Mouse (Mus musculus): Measurements from ENCODE around the gene 4930438A08Rik. TPM values are rescaled to one million over a fixed set of nuclear protein-coding genes. Genes with fewer than 3 reads are reported as not detected.

Gene 4930438A08Rik
- polyA plus RNA-seq, 1 experiment from 2014 or later, result 0.08 TPM

GRCm38 (mm10) chr11:58307411-58308080 is 32.9 kb downstream of the 4930438A08Rik start:
- ATAC-seq (ENCODE audit: insufficient number of reproducible peaks, insufficient read depth, low FRiP score, low TSS enrichment), result peak; percentile 70
- Histone ChIP-seq H3K27ac (peak overlapping the region; percentile 76), H3K4me2 (replicated peaks) (peak overlapping the region; percentile 90), H3K9me3 (no peaks in the 10 kb centered on the region), H3K4me1 (peaks cover 11% of the 10 kb centered on the region), H3K36me3 (0 out of 2 replicates have a peak, but pooled peaks cover 10% of the 10 kb centered on the region), H3K4me3 (peak overlapping the region; percentile 53), H3K9ac (peak overlapping the region; percentile 61), H3K27me3 (no peaks in the 10 kb centered on the region)
- WGBS, result under 1% methylated on average over 42 of the region's 42 CpGs

- peaks cover 8% of the 10 kb centered on the region for H3K4me1 ChIP-seq
- no peaks in the 10 kb centered on the region for H3K9me3 ChIP-seq
- H3K36me3 ChIP-seq, result 0 out of 2 replicates have a peak, but pooled peaks cover 10% of the 10 kb centered on the region
- no peak overlapping the region for H3K27ac ChIP-seq
- no peak overlapping the region for H3K4me2 ChIP-seq (replicated peaks)
- H3K4me3 ChIP-seq, result no peak overlapping the region
- H3K27me3 ChIP-seq, result no peaks in the 10 kb centered on the region
- no peak overlapping the region for H3K9ac ChIP-seq
- WGBS, result 94% methylated on average over 9 of the region's 9 CpGs
- no peak for ATAC-seq (ENCODE audit: insufficient number of reproducible peaks, insufficient read depth, low FRiP score, low TSS enrichment)
Observed at GRCm38 (mm10) chr11:58308661-58309060, 34.1 kb downstream of the 4930438A08Rik start.

DNA sequence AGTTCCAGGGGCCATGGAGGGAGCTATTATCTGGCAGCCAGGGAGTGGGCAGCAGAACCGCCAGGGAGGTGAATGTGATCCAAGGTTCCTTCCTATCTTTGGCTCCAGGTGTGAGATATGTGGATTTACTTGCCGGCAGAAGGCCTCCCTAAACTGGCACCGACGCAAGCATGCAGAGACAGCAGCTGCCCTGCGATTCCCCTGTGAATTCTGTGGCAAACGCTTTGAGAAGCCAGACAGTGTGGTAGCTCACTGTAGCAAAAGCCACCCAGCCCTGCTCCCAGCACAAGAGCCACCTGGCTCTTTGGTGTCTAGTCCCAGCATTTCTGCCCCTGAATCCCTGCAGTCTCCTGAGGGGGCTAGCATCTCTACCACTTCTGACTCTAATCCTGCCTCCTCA is 39.5 kb downstream of the 4930438A08Rik start:
- H3K9me3 ChIP-seq, result no peaks in the 10 kb centered on the region
- no peak overlapping the region for H3K4me2 ChIP-seq (replicated peaks)
- no peak for ATAC-seq (ENCODE audit: insufficient number of reproducible peaks, insufficient read depth, low FRiP score, low TSS enrichment)
- H3K36me3 ChIP-seq, result peaks cover 45% of the 10 kb centered on the region
- H3K27ac ChIP-seq, result no peak overlapping the region
- WGBS, result 90% methylated on average over 6 of the region's 6 CpGs
- H3K9ac ChIP-seq, result no peak overlapping the region
- no peaks in the 10 kb centered on the region for H3K27me3 ChIP-seq
- H3K4me1 ChIP-seq, result no peaks in the 10 kb centered on the region
- no peak overlapping the region for H3K4me3 ChIP-seq

- Histone ChIP-seq H3K9me3 (no peaks in the 10 kb centered on the region), H3K4me3 (no peak overlapping the region), H3K9ac (no peak overlapping the region), H3K4me2 (replicated peaks) (no peak overlapping the region), H3K27ac (no peak overlapping the region), H3K36me3 (peaks cover 51% of the 10 kb centered on the region), H3K4me1 (no peaks in the 10 kb centered on the region), H3K27me3 (no peaks in the 10 kb centered on the region)
- 91% methylated on average over 5 of the region's 5 CpGs for WGBS
- ATAC-seq (ENCODE audit: insufficient number of reproducible peaks, insufficient read depth, low FRiP score, low TSS enrichment), result no peak
Observed at GRCm38 (mm10) chr11:58315536-58316168, 41.1 kb downstream of the 4930438A08Rik start.

DNA sequence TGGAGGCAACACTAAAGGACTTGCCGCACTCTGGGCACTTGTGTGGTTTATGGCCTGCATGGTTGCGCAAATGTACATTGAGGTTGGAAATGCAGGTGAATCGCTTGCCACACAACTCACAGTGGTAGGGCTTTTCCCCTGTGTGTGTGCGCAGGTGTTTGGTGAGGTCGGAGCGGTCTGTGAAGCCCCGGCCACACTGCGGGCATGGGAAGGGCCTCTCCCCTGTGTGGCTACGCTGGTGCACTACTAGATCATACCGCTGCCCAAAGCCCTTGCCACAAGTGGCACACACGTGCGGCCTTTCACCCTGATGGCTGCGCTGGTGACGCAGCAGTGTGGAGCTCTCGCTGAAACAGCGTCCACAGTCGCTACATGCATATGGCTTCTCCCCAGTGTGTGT is 41.7 kb downstream of the 4930438A08Rik start:
- no peaks in the 10 kb centered on the region for H3K9me3 ChIP-seq
- peaks cover 45% of the 10 kb centered on the region for H3K36me3 ChIP-seq
- no peak for ATAC-seq (ENCODE audit: insufficient number of reproducible peaks, insufficient read depth, low FRiP score, low TSS enrichment)

DNA sequence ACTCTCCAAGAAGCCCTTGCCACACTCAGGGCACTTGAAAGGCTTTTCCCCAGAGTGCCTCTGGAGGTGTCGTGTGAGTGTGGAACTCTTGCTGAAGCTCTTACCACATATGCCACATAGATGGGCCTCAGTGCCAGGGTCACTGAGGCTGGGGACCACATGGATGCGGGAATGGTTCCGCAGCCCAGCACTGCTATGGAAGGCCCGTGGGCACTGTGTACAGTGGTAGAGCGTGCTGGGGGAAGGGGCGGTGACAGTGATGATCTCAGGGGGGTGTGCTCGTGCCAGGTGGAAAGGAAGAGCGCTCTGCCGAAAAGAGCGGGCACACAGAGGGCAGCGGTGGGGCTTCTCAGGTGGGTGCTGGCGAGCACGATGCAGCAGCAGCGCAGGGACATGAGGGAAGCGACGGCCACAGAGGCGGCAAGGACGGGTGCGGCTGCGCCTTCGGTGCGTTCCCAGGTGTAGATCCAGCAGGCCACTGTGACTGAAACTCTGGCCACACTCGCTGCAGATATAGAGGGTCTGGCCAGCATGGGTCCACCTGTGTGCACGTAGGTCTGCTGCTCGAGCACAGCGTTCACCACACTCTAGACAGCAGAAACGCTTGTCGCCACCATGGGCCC is 42.3 kb downstream of the 4930438A08Rik start:
- 67% methylated on average over 28 of the region's 28 CpGs for WGBS
- H3K4me3 ChIP-seq, result no peak overlapping the region
- no peak for ATAC-seq (ENCODE audit: insufficient number of reproducible peaks, insufficient read depth, low FRiP score, low TSS enrichment)
- no peaks in the 10 kb centered on the region for H3K9me3 ChIP-seq
- no peak overlapping the region for H3K9ac ChIP-seq
- H3K27ac ChIP-seq, result no peak overlapping the region
- peaks cover 42% of the 10 kb centered on the region for H3K36me3 ChIP-seq
- H3K4me1 ChIP-seq, result peaks cover 5% of the 10 kb centered on the region
- H3K27me3 ChIP-seq, result no peaks in the 10 kb centered on the region
- H3K4me2 ChIP-seq (replicated peaks), result no peak overlapping the region

More for the DNA sequence above, 41.7 kb downstream of the 4930438A08Rik start:
- Histone ChIP-seq H3K9ac (no peak overlapping the region), H3K4me1 (no peaks in the 10 kb centered on the region), H3K27ac (no peak overlapping the region), H3K27me3 (no peaks in the 10 kb centered on the region), H3K4me2 (replicated peaks) (no peak overlapping the region), H3K4me3 (no peak overlapping the region)
- 82% methylated on average over 17 of the region's 17 CpGs for WGBS

DNA sequence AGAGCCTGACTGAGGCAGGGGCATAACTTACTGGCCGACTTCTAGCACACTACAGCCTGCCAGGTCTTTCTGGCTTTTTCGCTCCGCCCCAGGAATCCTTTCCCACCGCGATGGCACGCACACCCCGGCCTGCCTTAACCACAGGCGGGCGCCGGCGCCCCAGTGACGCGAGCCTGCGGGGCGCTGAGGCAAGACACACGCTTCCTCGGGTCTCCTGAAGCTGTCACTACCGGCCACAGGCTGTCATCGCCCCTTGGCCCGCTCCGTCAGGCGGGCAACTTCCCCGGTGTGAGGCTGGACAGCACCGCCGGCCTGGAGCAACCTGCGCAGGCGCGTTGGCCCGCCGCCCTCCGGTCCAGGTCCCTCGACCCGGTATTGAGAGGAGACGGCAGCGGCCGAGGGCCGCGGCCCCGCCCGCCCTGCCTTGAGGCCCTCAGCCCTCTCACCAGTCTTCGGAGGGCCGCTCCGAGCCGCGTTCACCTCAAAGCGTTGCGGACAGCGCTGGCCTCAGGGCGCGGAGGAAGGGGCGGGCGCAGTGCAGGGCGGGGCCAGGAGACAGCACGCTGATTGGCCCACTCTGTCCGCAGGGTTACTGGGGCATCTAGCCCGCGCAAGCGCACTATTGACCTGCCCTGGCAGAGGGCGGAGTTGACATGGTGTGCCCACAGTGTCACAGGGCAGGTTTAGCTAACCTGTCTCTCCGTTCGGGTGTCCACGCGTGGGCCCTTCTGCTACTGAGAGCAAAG is 48.4 kb downstream of the 4930438A08Rik start:
- H3K4me1 ChIP-seq, result peaks cover 17% of the 10 kb centered on the region
- peak overlapping the region; percentile 86 for H3K9ac ChIP-seq
- ATAC-seq (ENCODE audit: insufficient number of reproducible peaks, insufficient read depth, low FRiP score, low TSS enrichment), result peak; percentile 98
- peak overlapping the region; percentile 84 for H3K4me2 ChIP-seq (replicated peaks)
- no peaks in the 10 kb centered on the region for H3K9me3 ChIP-seq
- H3K4me3 ChIP-seq, result peak overlapping the region; percentile 82
- H3K27ac ChIP-seq, result peak overlapping the region; percentile 95
- H3K36me3 ChIP-seq, result peaks cover 25% of the 10 kb centered on the region
- under 1% methylated on average over 63 of the region's 63 CpGs for WGBS
- H3K27me3 ChIP-seq, result no peaks in the 10 kb centered on the region

DNA sequence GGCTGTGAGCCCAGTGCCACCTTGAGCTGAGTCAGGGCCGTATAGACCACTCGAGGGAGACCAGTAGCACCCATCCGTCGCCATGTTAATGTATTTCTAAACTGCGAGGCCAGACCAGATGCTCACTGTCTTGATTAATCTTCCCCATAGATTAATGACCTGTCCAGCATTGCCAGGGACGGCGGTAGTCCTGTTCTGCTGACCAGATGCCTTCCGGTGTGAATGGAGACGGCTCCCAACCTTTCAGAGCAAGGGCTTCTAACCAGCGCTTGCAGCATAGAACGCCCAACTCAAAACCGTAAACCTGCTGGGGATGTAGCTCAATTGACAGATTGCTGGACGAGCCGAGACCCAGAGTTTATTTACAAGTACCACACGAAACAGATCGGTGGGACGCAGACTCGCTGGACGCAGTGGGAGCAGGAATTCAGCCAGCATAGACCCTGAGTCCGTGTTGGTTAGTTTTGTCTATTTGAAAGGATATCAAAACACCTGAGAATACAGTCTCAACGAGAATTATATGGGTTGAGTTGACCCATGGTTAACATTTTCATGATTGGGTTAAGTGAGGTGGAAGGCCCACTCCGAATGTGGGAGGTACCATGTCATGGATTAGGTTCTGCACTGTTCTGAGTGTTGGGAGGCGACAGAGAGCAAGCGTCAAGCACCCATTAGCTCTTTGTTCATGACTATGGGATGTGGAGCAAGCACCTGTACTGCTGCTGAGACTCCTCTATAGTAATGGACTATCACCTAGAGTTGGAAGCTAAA is 49.2 kb downstream of the 4930438A08Rik start:
- no peaks in the 10 kb centered on the region for H3K9me3 ChIP-seq
- peak overlapping the region; percentile 86 for H3K9ac ChIP-seq
- peak overlapping the region; percentile 82 for H3K4me3 ChIP-seq
- H3K27ac ChIP-seq, result peak overlapping the region; percentile 95
- peak overlapping the region; percentile 84 for H3K4me2 ChIP-seq (replicated peaks)
- peak; percentile 6; the same call in 1 of the 2 replicates for ATAC-seq (ENCODE audit: insufficient number of reproducible peaks, insufficient read depth, low FRiP score, low TSS enrichment)
- 16% methylated on average over 24 of the region's 24 CpGs for WGBS
- H3K4me1 ChIP-seq, result peaks cover 17% of the 10 kb centered on the region
- peaks cover 24% of the 10 kb centered on the region for H3K36me3 ChIP-seq
- H3K27me3 ChIP-seq, result no peaks in the 10 kb centered on the region

- Histone ChIP-seq H3K9me3 (no peaks in the 10 kb centered on the region), H3K4me1 (peaks cover 25% of the 10 kb centered on the region), H3K4me2 (replicated peaks) (no peak overlapping the region), H3K4me3 (no peak overlapping the region), H3K27me3 (no peaks in the 10 kb centered on the region), H3K27ac (no peak overlapping the region), H3K9ac (no peak overlapping the region), H3K36me3 (peaks cover 18% of the 10 kb centered on the region)
- no peak for ATAC-seq (ENCODE audit: insufficient number of reproducible peaks, insufficient read depth, low FRiP score, low TSS enrichment)
- 78% methylated on average over 3 of the region's 3 CpGs for WGBS
Observed at GRCm38 (mm10) chr11:58324614-58325229, 50.1 kb downstream of the 4930438A08Rik start.

- Histone ChIP-seq H3K27me3 (no peaks in the 10 kb centered on the region), H3K4me1 (peaks cover 29% of the 10 kb centered on the region), H3K27ac (no peak overlapping the region), H3K36me3 (peaks cover 14% of the 10 kb centered on the region), H3K4me2 (replicated peaks) (no peak overlapping the region), H3K9me3 (no peaks in the 10 kb centered on the region), H3K4me3 (no peak overlapping the region), H3K9ac (no peak overlapping the region)
- ATAC-seq (ENCODE audit: insufficient number of reproducible peaks, insufficient read depth, low FRiP score, low TSS enrichment), result no peak
- 95% methylated on average over 3 of the region's 3 CpGs for WGBS
Observed at GRCm38 (mm10) chr11:58326781-58327180, 52.2 kb downstream of the 4930438A08Rik start.

All from embryonic facial prominence, embryonic 12.5 days (tissue).